Mouse (Mus musculus): ENCODE measurements around the gene Gsdme.
A peak's percentile ranks its signal among the peaks of the same experiment; 100 is the strongest.

The Gsdme gene

GRCm38 (mm10) chr6:50175736-50176135, 87.9 kb downstream of the Gsdme start:
- no peak for DNase-seq

GRCm38 (mm10) chr6:50169771-50170170, 93.9 kb downstream of the Gsdme start:
- peak in 1 of 2 experiments; percentile 12 for DNase-seq

GRCm38 (mm10) chr6:50168821-50169220, 94.8 kb downstream of the Gsdme start:
- no peak for DNase-seq

- DNase-seq = no peak
Measured at GRCm38 (mm10) chr6:50163013-50163412, 100.6 kb downstream of the Gsdme start.

- DNase-seq = no peak
Measured at GRCm38 (mm10) chr6:50159842-50160241, 103.8 kb downstream of the Gsdme start.

- no peak for DNase-seq
Measured at GRCm38 (mm10) chr6:50149378-50149777, 114.3 kb downstream of the Gsdme start.

- DNase-seq = no peak
Measured at GRCm38 (mm10) chr6:50146158-50146557, 117.5 kb downstream of the Gsdme start.

- DNase-seq = no peak
Measured at GRCm38 (mm10) chr6:50139526-50139925, 124.1 kb downstream of the Gsdme start.

Data from cerebellum, postnatal 10 days (tissue).